Mouse (Mus musculus) hindbrain, embryonic 16.5 days (tissue): ENCODE data around the gene Cyp4f16. TPM values are rescaled to one million over a fixed set of nuclear protein-coding genes. Genes with fewer than 3 reads are reported as not detected.

Experiments
- ATAC-seq: fragments of 200-750 bp; cut with Nextera tagmentation; 2 replicates; pipeline ENCODE4 v1.8.0; 2017; ENCODE audit warnings: moderate TSS enrichment, moderate library complexity
- H3K27ac ChIP-seq: fragments of 300-500 bp; sonication (generic); 2 replicates; pipeline ENCODE4 v1.5.1; 2014; ENCODE audit warnings: low read depth, mild to moderate bottlenecking, control low read depth, low read length, moderate library complexity
- H3K27me3 ChIP-seq: fragments of 300-500 bp; sonication (generic); replicated peaks from 2 replicates; pipeline ENCODE4 v1.6.1; 2014; ENCODE audit warnings: low read length; ENCODE audit not compliant: control insufficient read depth, insufficient read depth
- H3K36me3 ChIP-seq: fragments of 300-500 bp; sonication (generic); 2 replicates; pipeline ENCODE4 v1.6.1; 2014; ENCODE audit warnings: mild to moderate bottlenecking, low read length, moderate library complexity, mixed read lengths; ENCODE audit not compliant: control insufficient read depth, insufficient read depth
- H3K4me1 ChIP-seq: fragments of 300-500 bp; sonication (generic); 2 replicates; pipeline ENCODE4 v1.6.1; 2014; ENCODE audit warnings: low read depth, low read length; ENCODE audit not compliant: control insufficient read depth, insufficient read depth
- H3K4me2 ChIP-seq: fragments of 300-500 bp; sonication (generic); 2 replicates; pipeline ENCODE4 v1.6.1; 2014; ENCODE audit warnings: mild to moderate bottlenecking, low read length, control low read depth, moderate library complexity
- H3K4me3 ChIP-seq: fragments of 300-500 bp; sonication (generic); 2 replicates; pipeline ENCODE4 v1.5.1; 2014; ENCODE audit warnings: mild to moderate bottlenecking, low read length, control low read depth, moderate library complexity
- H3K9ac ChIP-seq: fragments of 300-500 bp; sonication (generic); 2 replicates; pipeline ENCODE4 v1.6.1; 2014; ENCODE audit warnings: low read depth, mild to moderate bottlenecking, control low read depth, low read length, moderate library complexity
- H3K9me3 ChIP-seq: fragments of 300-500 bp; sonication (generic); 2 replicates; pipeline ENCODE4 v1.6.1; 2014; ENCODE audit warnings: mild to moderate bottlenecking, low read length, moderate library complexity; ENCODE audit not compliant: control insufficient read depth
- WGBS: fragments of 180-500 bp; shearing (Covaris S2); extraction: QIAGEN DNeasy Blood & Tissue Kit; methylation state at CpG from one replicate; pipeline ENCODE4 v1.1.7; 2014; 5-methylcytosine and 5-hydroxymethylcytosine counted together
- polyA plus RNA-seq: library from polyadenylated mRNA; unstranded; fragments of >200 nt; fragmentation: Nextera tagmentation; extraction: Ambion mirVana; gene quantifications from 2 replicates; pipeline ENCODE4 v1.2.1, GENCODE M21; 2015

Gene Cyp4f16
- polyA plus RNA-seq, 1 experiment from 2014 or later: 17.3 TPM

DNA sequence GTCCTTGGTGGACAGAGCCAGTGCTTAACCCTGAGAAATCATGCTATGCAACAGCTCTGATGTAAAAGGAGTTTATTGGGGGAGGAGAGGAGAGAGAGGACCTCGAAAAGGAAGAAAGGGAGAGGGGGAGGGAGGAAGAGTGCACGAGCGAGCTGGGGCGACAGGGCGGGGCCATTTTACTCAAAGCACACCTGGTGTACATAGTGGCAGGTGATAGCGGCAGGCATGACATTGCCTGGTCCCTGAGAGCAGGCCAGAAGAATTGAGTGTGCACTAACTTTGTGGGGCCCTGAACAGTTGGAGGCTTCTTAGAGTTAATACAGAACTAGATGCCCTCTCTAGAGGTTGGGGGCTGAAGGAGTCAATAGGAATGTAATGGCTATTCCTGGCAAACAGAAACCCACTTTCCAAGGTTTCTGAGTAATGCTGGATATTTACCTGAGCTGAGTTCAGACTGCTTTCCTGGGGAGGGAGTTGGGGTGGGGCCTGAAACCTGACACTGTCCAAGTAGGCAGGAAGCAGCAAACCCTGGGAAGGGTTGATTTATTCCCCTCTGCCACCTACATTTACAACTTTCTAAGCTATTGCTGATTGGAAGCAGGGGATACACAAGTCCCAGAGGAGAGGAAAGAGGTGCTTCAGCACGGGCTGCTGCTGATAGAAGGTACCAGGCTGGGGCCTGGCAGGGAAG lies 41.3 kb downstream of the Cyp4f16 start:
- no peak overlapping the region for H3K9ac ChIP-seq
- no peaks in the 10 kb centered on the region for H3K4me1 ChIP-seq
- no peaks in the 10 kb centered on the region for H3K36me3 ChIP-seq
- H3K27ac ChIP-seq: no peak overlapping the region
- no peak overlapping the region for H3K4me2 ChIP-seq
- H3K9me3 ChIP-seq: no peaks in the 10 kb centered on the region
- WGBS: 70% methylated on average over 7 of the region's 7 CpGs
- no peak overlapping the region for H3K4me3 ChIP-seq
- ATAC-seq: no peak
- no peaks in the 10 kb centered on the region for H3K27me3 ChIP-seq

- WGBS: 91% methylated on average over 18 of the region's 18 CpGs
- H3K4me2 ChIP-seq: no peak overlapping the region
- no peak overlapping the region for H3K4me3 ChIP-seq
- no peak for ATAC-seq
- no peaks in the 10 kb centered on the region for H3K36me3 ChIP-seq
- no peak overlapping the region for H3K27ac ChIP-seq
- H3K9me3 ChIP-seq: peaks cover 4% of the 10 kb centered on the region; the same call in 1 of the 2 replicates
- H3K4me1 ChIP-seq: no peaks in the 10 kb centered on the region
- no peak overlapping the region for H3K9ac ChIP-seq
- H3K27me3 ChIP-seq: no peaks in the 10 kb centered on the region
Measured at GRCm38 (mm10) chr17:32596494-32596893, 60.1 kb downstream of the Cyp4f16 start.

Other genes with a start within 250 kb of the Cyp4f16 start
- 84.7 and 99.9 TPM in 2 replicates for gene Akap8, start 215.3 kb upstream of the Cyp4f16 start, polyA plus RNA-seq
- 145 and 153 TPM in 2 replicates for gene Akap8l, start 186.0 kb upstream of the Cyp4f16 start, polyA plus RNA-seq
- gene Wiz, start 147.1 kb upstream of the Cyp4f16 start, polyA plus RNA-seq: 28.5 and 37.3 TPM in 2 replicates
- gene Rasal3, start 133.0 kb upstream of the Cyp4f16 start, polyA plus RNA-seq: 0.98 and 1.0 TPM in 2 replicates
- not detected in 2 replicates for gene Pglyrp2, start 112.4 kb upstream of the Cyp4f16 start, polyA plus RNA-seq
- 0.94 and 1.3 TPM in 2 replicates for gene Cyp4f39, start 83.8 kb upstream of the Cyp4f16 start, polyA plus RNA-seq
- gene Cyp4f17, start 30.5 kb upstream of the Cyp4f16 start, polyA plus RNA-seq: 10.7 and 11.2 TPM in 2 replicates
- gene Cyp4f37, start 84.8 kb downstream of the Cyp4f16 start, polyA plus RNA-seq: not detected in 2 replicates
- gene Cyp4f40, start 122.3 kb downstream of the Cyp4f16 start, polyA plus RNA-seq: 0.06 TPM in 1 of 2 replicates, not detected in the other
- 3.7 and 5.8 TPM in 2 replicates for gene Cyp4f15, start 149.1 kb downstream of the Cyp4f16 start, polyA plus RNA-seq